Mouse (Mus musculus): ENCODE data around the gene Elmo3. TPM values are rescaled to one million over a fixed set of nuclear protein-coding genes. Genes with fewer than 3 reads are reported as not detected.

The Elmo3 gene
- total and polyA plus RNA-seq, 3 experiments, result 0.70 to 2.8 (median 0.73) TPM

- intact Hi-C loops (cut with DNase I), result no loop called here
Observed at GRCm38 (mm10) chr8:105353583-105354135, 48.3 kb downstream of the Elmo3 start.

DNA sequence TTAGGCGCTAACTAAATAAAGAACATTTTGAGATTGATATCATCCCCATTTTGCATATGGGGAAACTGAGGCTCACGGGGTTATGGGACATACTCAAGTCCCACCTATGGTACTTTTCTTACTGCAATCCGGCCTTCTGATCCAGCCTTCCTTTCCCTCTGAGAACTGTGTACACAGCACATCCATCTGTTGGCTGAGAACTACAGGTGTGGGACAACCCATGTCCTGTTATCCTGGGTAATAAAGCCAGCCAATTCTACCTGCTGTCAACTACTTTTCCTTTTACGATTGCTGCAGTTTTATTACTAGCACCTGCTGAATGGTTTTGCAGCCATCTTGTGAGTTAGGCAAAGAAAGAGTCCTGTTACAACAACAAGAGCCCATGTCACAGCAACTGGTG lies 49.1 kb downstream of the Elmo3 start:
- no peak for DNase-seq
- Histone ChIP-seq H3K9ac (ENCODE audit: low read depth, low read length) (no peak overlapping the region), H3K4me1 (ENCODE audit: control insufficient read depth, insufficient read depth, low read length) (peaks cover 8% of the 10 kb centered on the region), H3K27me3 (ENCODE audit: control insufficient read depth, insufficient read depth, low read length) (no peaks in the 10 kb centered on the region), H3K36me3 (ENCODE audit: control insufficient read depth, insufficient read depth, low read length) (no peaks in the 10 kb centered on the region; the same call in 1 of the 2 replicates), H3K79me2 (replicated peaks; ENCODE audit: control insufficient read depth, insufficient read depth, low read length) (no peaks in the 10 kb centered on the region), H3K27ac (peak overlapping the region; percentile 12), H3K4me3 (no peak overlapping the region)
- TF ChIP-seq CTCF (IDR thresholded peaks at IDR 0.05), result no peak
- TF ChIP-seq EP300 (IDR thresholded peaks at IDR 0.05; ENCODE audit: insufficient read depth, low read depth, low read length), result no peak
- no peak for TF ChIP-seq POLR2A (IDR thresholded peaks at IDR 0.05; ENCODE audit: insufficient read depth, low read depth, low read length)
- intact Hi-C loops (cut with DNase I), result no loop called here
- WGBS, result 93% methylated on average over 4 of the region's 4 CpGs

More at GRCm38 (mm10) chr8:105353583-105354135, 48.3 kb downstream of the Elmo3 start:
- H3K79me2 ChIP-seq (replicated peaks; ENCODE audit: control insufficient read depth, insufficient read depth, low read length), result no peaks in the 10 kb centered on the region
- no peak overlapping the region for H3K27ac ChIP-seq
- WGBS, result 69% methylated on average over 8 of the region's 8 CpGs
- H3K4me3 ChIP-seq, result no peak overlapping the region
- TF ChIP-seq POLR2A (IDR thresholded peaks at IDR 0.05; ENCODE audit: insufficient read depth, low read depth, low read length), result no peak
- TF ChIP-seq CTCF (IDR thresholded peaks at IDR 0.05), result no peak
- TF ChIP-seq EP300 (IDR thresholded peaks at IDR 0.05; ENCODE audit: insufficient read depth, low read depth, low read length), result no peak
- peaks cover 8% of the 10 kb centered on the region for H3K4me1 ChIP-seq (ENCODE audit: control insufficient read depth, insufficient read depth, low read length)
- no peak overlapping the region for H3K9ac ChIP-seq (ENCODE audit: low read depth, low read length)
- no peak for DNase-seq
- H3K27me3 ChIP-seq (ENCODE audit: control insufficient read depth, insufficient read depth, low read length), result peaks cover 1% of the 10 kb centered on the region; the same call in 1 of the 2 replicates
- no peaks in the 10 kb centered on the region; the same call in 1 of the 2 replicates for H3K36me3 ChIP-seq (ENCODE audit: control insufficient read depth, insufficient read depth, low read length)

GRCm38 (mm10) chr8:105355179-105356024 lies 50.0 kb downstream of the Elmo3 start:
- Histone ChIP-seq H3K27me3 (ENCODE audit: control insufficient read depth, insufficient read depth, low read length) (no peaks in the 10 kb centered on the region), H3K4me3 (no peak overlapping the region), H3K79me2 (replicated peaks; ENCODE audit: control insufficient read depth, insufficient read depth, low read length) (no peaks in the 10 kb centered on the region), H3K36me3 (ENCODE audit: control insufficient read depth, insufficient read depth, low read length) (no peaks in the 10 kb centered on the region; the same call in 1 of the 2 replicates), H3K9ac (ENCODE audit: low read depth, low read length) (no peak overlapping the region), H3K4me1 (ENCODE audit: control insufficient read depth, insufficient read depth, low read length) (peaks cover 8% of the 10 kb centered on the region), H3K27ac (peak overlapping the region; percentile 61)
- peak; percentile 33; the same call in 1 of the 2 replicates for TF ChIP-seq POLR2A (IDR thresholded peaks at IDR 0.05; ENCODE audit: insufficient read depth, low read depth, low read length)
- TF ChIP-seq EP300 (IDR thresholded peaks at IDR 0.05; ENCODE audit: insufficient read depth, low read depth, low read length), result peak; percentile 82
- TF ChIP-seq CTCF (IDR thresholded peaks at IDR 0.05), result no peak
- 64% methylated on average over 26 of the region's 26 CpGs for WGBS
- intact Hi-C loops (cut with DNase I), result loop anchor here (5.0 kb wide), 1 partner anchor 122 kb away; no protein-coding TSS in a partner anchor
- peak; percentile 65 to 66 for DNase-seq

- Histone ChIP-seq H3K36me3 (ENCODE audit: control insufficient read depth, insufficient read depth, low read length) (no peaks in the 10 kb centered on the region; the same call in 1 of the 2 replicates), H3K4me1 (ENCODE audit: control insufficient read depth, insufficient read depth, low read length) (peaks cover 8% of the 10 kb centered on the region), H3K9ac (ENCODE audit: low read depth, low read length) (no peak overlapping the region), H3K4me3 (no peak overlapping the region), H3K27ac (no peak overlapping the region), H3K79me2 (replicated peaks; ENCODE audit: control insufficient read depth, insufficient read depth, low read length) (no peaks in the 10 kb centered on the region), H3K27me3 (ENCODE audit: control insufficient read depth, insufficient read depth, low read length) (no peaks in the 10 kb centered on the region)
- intact Hi-C loops (cut with DNase I), result loop anchor here (5.0 kb wide), 1 partner anchor 121 kb away; no protein-coding TSS in a partner anchor
- DNase-seq, result no peak
- TF ChIP-seq CTCF (IDR thresholded peaks at IDR 0.05) (no peak), EP300 (IDR thresholded peaks at IDR 0.05; ENCODE audit: insufficient read depth, low read depth, low read length) (no peak), POLR2A (IDR thresholded peaks at IDR 0.05; ENCODE audit: insufficient read depth, low read depth, low read length) (no peak)
- 92% methylated on average over 14 of the region's 14 CpGs for WGBS
Observed at GRCm38 (mm10) chr8:105356681-105357080, 51.3 kb downstream of the Elmo3 start.

DNA sequence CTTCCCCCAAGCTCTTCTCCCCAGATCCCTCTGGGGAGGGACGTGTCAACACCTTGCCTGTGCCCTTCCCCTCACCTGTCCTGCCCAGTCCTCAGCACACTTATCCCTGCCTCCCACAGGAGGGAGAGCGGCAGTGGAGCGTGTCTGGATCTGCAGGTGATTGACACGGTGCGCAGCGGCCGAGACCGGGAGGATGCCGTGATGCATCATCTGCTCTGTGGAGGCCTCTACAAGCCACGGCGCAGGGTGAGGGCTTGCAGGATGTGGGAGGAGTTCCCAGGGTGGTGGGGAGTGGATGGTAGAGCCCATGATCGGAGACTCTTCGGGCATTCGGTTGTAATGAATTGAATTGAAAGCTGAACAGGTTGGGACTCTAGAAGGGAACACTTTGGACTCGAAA lies 53.8 kb downstream of the Elmo3 start:
- Histone ChIP-seq H3K4me1 (ENCODE audit: control insufficient read depth, insufficient read depth, low read length) (peaks cover 13% of the 10 kb centered on the region), H3K4me3 (no peak overlapping the region), H3K36me3 (ENCODE audit: control insufficient read depth, insufficient read depth, low read length) (no peaks in the 10 kb centered on the region; the same call in 1 of the 2 replicates), H3K27ac (no peak overlapping the region), H3K79me2 (replicated peaks; ENCODE audit: control insufficient read depth, insufficient read depth, low read length) (no peaks in the 10 kb centered on the region), H3K27me3 (ENCODE audit: control insufficient read depth, insufficient read depth, low read length) (no peaks in the 10 kb centered on the region), H3K9ac (ENCODE audit: low read depth, low read length) (no peak overlapping the region)
- intact Hi-C loops (cut with DNase I), result loop anchor here (1.0 to 5.0 kb wide), 2 partner anchors 38 to 118 kb away; no protein-coding TSS in a partner anchor
- no peak for TF ChIP-seq EP300 (IDR thresholded peaks at IDR 0.05; ENCODE audit: insufficient read depth, low read depth, low read length)
- no peak for TF ChIP-seq POLR2A (IDR thresholded peaks at IDR 0.05; ENCODE audit: insufficient read depth, low read depth, low read length)
- no peak for TF ChIP-seq CTCF (IDR thresholded peaks at IDR 0.05)
- 84% methylated on average over 15 of the region's 15 CpGs for WGBS
- DNase-seq, result no peak
